Mouse (Mus musculus) hindbrain, postnatal 0 days (tissue): ENCODE results near the gene Gm49387. TPM values are rescaled to one million over a fixed set of nuclear protein-coding genes. Genes with fewer than 3 reads are reported as not detected.

Experiments used
- ATAC-seq: fragments of 200-750 bp; cut with Nextera tagmentation; 2 replicates; pipeline ENCODE4 v1.8.0; 2017; ENCODE audit warnings: mild to moderate bottlenecking, moderate TSS enrichment, moderate library complexity
- DNase-seq: peaks from one replicate; pipeline ENCODE4 v3.0.0-alpha.2; 2015; ENCODE audit warnings: low spot score
- H3K27ac ChIP-seq: fragments of 300-500 bp; sonication (generic); 2 replicates; pipeline ENCODE4 v1.5.1; 2014; ENCODE audit warnings: mild to moderate bottlenecking
- H3K27me3 ChIP-seq: fragments of 300-500 bp; sonication (generic); 2 replicates; pipeline ENCODE4 v1.6.1; 2014; ENCODE audit warnings: low read length, mixed read lengths; ENCODE audit not compliant: insufficient read depth
- H3K36me3 ChIP-seq: fragments of 300-500 bp; sonication (generic); 2 replicates; pipeline ENCODE4 v1.6.1; 2014; ENCODE audit warnings: low read length, mixed read lengths; ENCODE audit not compliant: insufficient read depth
- H3K4me1 ChIP-seq: fragments of 300-500 bp; sonication (generic); 2 replicates; pipeline ENCODE4 v1.6.1; 2014; ENCODE audit warnings: antibody characterized with exemption, low read length, mixed read lengths; ENCODE audit not compliant: insufficient read depth
- H3K4me2 ChIP-seq: fragments of 300-500 bp; sonication (generic); 2 replicates; pipeline ENCODE4 v1.6.1; 2014; ENCODE audit warnings: low read depth, mild to moderate bottlenecking, low read length, moderate library complexity, mixed read lengths
- H3K4me3 ChIP-seq: fragments of 300-500 bp; sonication (generic); 2 replicates; pipeline ENCODE4 v1.5.1; 2014; ENCODE audit warnings: low read length
- H3K9ac ChIP-seq: fragments of 300-500 bp; sonication (generic); replicated peaks from 2 replicates; pipeline ENCODE4 v1.6.1; 2014; ENCODE audit warnings: mild to moderate bottlenecking, low read length, moderate library complexity, mixed read lengths
- H3K9me3 ChIP-seq: fragments of 300-500 bp; sonication (generic); 2 replicates; pipeline ENCODE4 v1.6.1; 2016; ENCODE audit warnings: low read length, mixed read lengths
- CTCF ChIP-seq: IDR thresholded peaks from 2 replicates; pipeline ENCODE4 v1.5.1; 2016; ENCODE audit warnings: antibody characterized with exemption, control low read depth, low read depth
- WGBS: fragments of 180-500 bp; shearing (Covaris S2); extraction: QIAGEN DNeasy Blood & Tissue Kit; methylation state at CpG from one replicate; pipeline ENCODE4 v1.1.7; 2014; 5-methylcytosine and 5-hydroxymethylcytosine counted together
- polyA plus RNA-seq: library from polyadenylated mRNA; unstranded; fragments of >200 nt; fragmentation: Nextera tagmentation; extraction: Ambion mirVana; gene quantifications from 2 replicates; pipeline ENCODE4 v1.2.1, GENCODE M21; 2015
- total RNA-seq: library from RNA; depleted of rRNA; stranded (reverse); fragments of >200 nt; gene quantifications from 2 replicates; pipeline ENCODE4 v1.2.3, GENCODE M21; 2014

Gm49387 gene
- total and polyA plus RNA-seq, 2 experiments from 2014 or later: not detected

- no peak for TF ChIP-seq CTCF
- H3K4me1 ChIP-seq: peaks cover 36% of the 10 kb centered on the region
Observed at GRCm38 (mm10) chr14:31666931-31667705, 26.4 kb upstream of the Gm49387 start.

GRCm38 (mm10) chr14:31665566-31665940, 24.9 kb upstream of the Gm49387 start:
- Histone ChIP-seq H3K36me3 (peaks cover 4% of the 10 kb centered on the region; the same call in 1 of the 2 replicates), H3K4me2 (no peak overlapping the region), H3K9me3 (no peaks in the 10 kb centered on the region), H3K4me3 (no peak overlapping the region), H3K27ac (peak overlapping the region; percentile 99; the same call in 1 of the 2 replicates), H3K4me1 (peaks cover 40% of the 10 kb centered on the region), H3K27me3 (no peaks in the 10 kb centered on the region), H3K9ac (no peak overlapping the region)
- TF ChIP-seq CTCF: no peak
- 74% methylated on average over 4 of the region's 4 CpGs for WGBS
- ATAC-seq: no peak
- DNase-seq: no peak

More at GRCm38 (mm10) chr14:31666931-31667705, 26.4 kb upstream of the Gm49387 start:
- ATAC-seq (no peak), DNase-seq (no peak)
- Histone ChIP-seq H3K9me3 (no peaks in the 10 kb centered on the region), H3K4me2 (no peak overlapping the region), H3K27me3 (no peaks in the 10 kb centered on the region), H3K4me3 (no peak overlapping the region), H3K36me3 (peaks cover 4% of the 10 kb centered on the region; the same call in 1 of the 2 replicates), H3K9ac (no peak overlapping the region), H3K27ac (no peak overlapping the region)
- 95% methylated on average over 28 of the region's 28 CpGs for WGBS

- H3K36me3 ChIP-seq: peaks cover 4% of the 10 kb centered on the region; the same call in 1 of the 2 replicates
- H3K4me3 ChIP-seq: no peak overlapping the region
- ATAC-seq (no peak), DNase-seq (no peak)
- H3K27ac ChIP-seq: peak overlapping the region; percentile 99; the same call in 1 of the 2 replicates
- H3K4me2 ChIP-seq: no peak overlapping the region
- no peaks in the 10 kb centered on the region for H3K27me3 ChIP-seq
- WGBS: 63% methylated on average over 12 of the region's 12 CpGs
- peaks cover 40% of the 10 kb centered on the region for H3K4me1 ChIP-seq
- H3K9me3 ChIP-seq: no peaks in the 10 kb centered on the region
- TF ChIP-seq CTCF: no peak
- 0 out of 2 replicates have a peak overlapping the region, but pooled peaks have one; percentile 5 for H3K9ac ChIP-seq
Observed at GRCm38 (mm10) chr14:31664903-31665565, 24.4 kb upstream of the Gm49387 start.

GRCm38 (mm10) chr14:31664100-31664902, 23.6 kb upstream of the Gm49387 start:
- Histone ChIP-seq H3K27me3 (no peaks in the 10 kb centered on the region), H3K9me3 (no peaks in the 10 kb centered on the region), H3K36me3 (peaks cover 4% of the 10 kb centered on the region; the same call in 1 of the 2 replicates), H3K4me1 (peaks cover 35% of the 10 kb centered on the region), H3K27ac (peak overlapping the region; percentile 99), H3K9ac (no peak overlapping the region), H3K4me3 (no peak overlapping the region), H3K4me2 (no peak overlapping the region)
- DNase-seq: peak; percentile 49
- ATAC-seq: no peak
- 37% methylated on average over 18 of the region's 18 CpGs for WGBS
- no peak for TF ChIP-seq CTCF

GRCm38 (mm10) chr14:31663376-31664099, 22.9 kb upstream of the Gm49387 start:
- DNase-seq (no peak), ATAC-seq (no peak)
- Histone ChIP-seq H3K9ac (no peak overlapping the region), H3K36me3 (peaks cover 4% of the 10 kb centered on the region; the same call in 1 of the 2 replicates), H3K4me2 (no peak overlapping the region), H3K27me3 (no peaks in the 10 kb centered on the region), H3K27ac (peak overlapping the region; percentile 99), H3K4me3 (no peak overlapping the region), H3K4me1 (peaks cover 36% of the 10 kb centered on the region), H3K9me3 (no peaks in the 10 kb centered on the region)
- no peak for TF ChIP-seq CTCF
- WGBS: 88% methylated on average over 13 of the region's 13 CpGs
